Mouse (Mus musculus) lung, adult 2 months (tissue): Measurements from ENCODE around the gene Xpr1.

Source experiments
- CTCF ChIP-seq: fragments of 200-500 bp; IDR thresholded peaks from 2 replicates; pipeline ENCODE4 v1.5.1; 2011; ENCODE audit warnings: mild to moderate bottlenecking, low read length, control low read depth; ENCODE audit not compliant: insufficient read depth
- POLR2A ChIP-seq: fragments of 200-500 bp; IDR thresholded peaks from 2 replicates; pipeline ENCODE4 v1.6.1; 2011; ENCODE audit warnings: low read depth, mild to moderate bottlenecking, control low read depth, low read length, borderline replicate concordance; ENCODE audit errors: extremely low read depth

DNA sequence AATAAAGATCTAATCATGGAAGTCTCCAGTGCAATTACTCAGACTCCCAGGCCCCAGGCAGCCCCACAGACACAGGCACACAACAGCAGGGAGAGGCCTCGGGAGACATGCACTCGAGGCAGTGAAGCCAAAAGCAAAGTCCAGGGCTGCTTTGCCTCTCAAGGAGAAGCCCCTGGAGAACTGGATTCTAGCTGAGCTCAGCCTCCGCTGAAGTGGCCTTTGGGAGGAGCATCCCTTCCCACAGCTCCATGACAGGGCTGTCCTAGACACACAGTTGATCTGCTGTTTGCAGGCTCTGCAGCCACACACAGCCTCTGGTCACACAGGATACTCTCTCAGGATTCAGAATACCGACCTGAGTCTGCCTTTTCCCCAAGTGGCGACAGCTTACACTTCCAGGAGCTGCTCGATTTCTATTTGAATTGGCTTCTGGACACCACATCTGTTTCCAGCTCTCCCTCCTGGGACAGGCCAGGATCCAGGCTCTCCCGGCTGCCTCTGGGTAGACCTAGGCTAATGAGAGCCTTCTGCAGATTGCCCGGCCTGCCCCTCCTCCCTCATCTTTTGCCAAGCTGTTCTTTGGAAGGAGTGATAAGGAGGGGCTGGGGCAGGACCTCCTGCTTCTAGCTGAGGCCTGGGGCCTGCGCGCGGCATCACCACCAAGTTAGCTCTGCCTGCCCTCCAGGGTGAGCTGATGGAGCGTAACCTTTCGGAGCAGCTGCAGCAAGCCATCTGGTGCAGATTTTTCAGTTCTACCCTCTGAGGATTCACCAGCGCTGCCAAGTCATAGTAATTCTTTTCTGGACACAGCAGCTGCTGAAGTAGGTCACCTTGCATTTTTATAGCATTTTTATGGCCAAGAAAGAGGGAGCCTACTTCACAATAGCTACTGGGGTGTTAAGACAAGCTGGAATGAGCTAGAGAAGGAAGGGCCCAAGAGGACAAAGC is 187.5 kb downstream of the Xpr1 start:
- TF ChIP-seq CTCF = no peak
- no peak for TF ChIP-seq POLR2A
